Mouse (Mus musculus) MEL (cell line): Measurements from ENCODE around the gene Fam69a. TPM values are rescaled to one million over a fixed set of nuclear protein-coding genes. Genes with fewer than 3 reads are reported as not detected.

ENCODE experiments used
- DNase-seq: peaks from one replicate; pipeline ENCODE4 v3.0.0; 2011; ENCODE audit warnings: low read depth, low spot score
- H3K27ac ChIP-seq: 2 replicates; pipeline ENCODE4 v1.5.1; 2012; ENCODE audit warnings: low read depth, mild to moderate bottlenecking, control low read depth, low read length, moderate library complexity; ENCODE audit not compliant: control insufficient read depth
- H3K27me3 ChIP-seq, 2 experiments: fragments of 150-350 bp in 1 of 2; sonication (generic) in 1 of 2; 2 replicates each; pipeline ENCODE4 v1.6.1; 2012; ENCODE audit warnings: low read length in 2 of 2, mild to moderate bottlenecking in 2 of 2, improper control_type of control experiment in 1 of 2, moderate library complexity in 1 of 2; ENCODE audit not compliant: insufficient read depth in 2 of 2, control insufficient read depth in 1 of 2
- H3K36me3 ChIP-seq, 2 experiments: 2 replicates each; pipeline ENCODE4 v1.6.1; 2012 to 2014; ENCODE audit warnings: low read length in 2 of 2, improper control_type of control experiment in 1 of 2, inconsistent platforms in 1 of 2, mild to moderate bottlenecking in 1 of 2; ENCODE audit not compliant: insufficient read depth in 2 of 2, control insufficient read depth in 1 of 2
- H3K4me1 ChIP-seq, 2 experiments: fragments of 150-350 bp in 1 of 2; sonication (generic) in 1 of 2; 2 replicates each; pipeline ENCODE4 v1.6.1; 2012; ENCODE audit warnings: low read length in 2 of 2, improper control_type of control experiment in 1 of 2, mild to moderate bottlenecking in 1 of 2; ENCODE audit not compliant: insufficient read depth in 2 of 2, control insufficient read depth in 1 of 2
- H3K4me3 ChIP-seq, 2 experiments: fragments of 150-350 bp in 1 of 2; sonication (generic) in 1 of 2; 2 replicates each; pipeline ENCODE4 v1.5.1; 2012; ENCODE audit warnings: low read depth in 2 of 2, low read length in 2 of 2, mild to moderate bottlenecking in 2 of 2, moderate library complexity in 2 of 2, control low read depth in 1 of 2, improper control_type of control experiment in 1 of 2; ENCODE audit not compliant: control insufficient read depth in 1 of 2, insufficient read depth in 1 of 2
- H3K79me2 ChIP-seq: 2 replicates; pipeline ENCODE4 v1.6.1; 2012; ENCODE audit warnings: mild to moderate bottlenecking, low read length, moderate library complexity; ENCODE audit not compliant: control insufficient read depth, poor library complexity, insufficient read depth
- H3K9ac ChIP-seq: 2 replicates; pipeline ENCODE4 v1.6.1; 2012; ENCODE audit warnings: low read depth, mild to moderate bottlenecking, control low read depth, low read length, moderate library complexity; ENCODE audit not compliant: control insufficient read depth, poor library complexity, severe bottlenecking
- H3K9me3 ChIP-seq: fragments of 150-350 bp; sonication (generic); replicated peaks from 2 replicates; pipeline ENCODE4 v1.6.1; 2012; ENCODE audit warnings: mild to moderate bottlenecking, low read length, improper control_type of control experiment, moderate library complexity; ENCODE audit not compliant: insufficient read depth
- CHD1 ChIP-seq: IDR thresholded peaks from 2 replicates; pipeline ENCODE4 v1.6.1; 2012; ENCODE audit warnings: low read depth, mild to moderate bottlenecking, inconsistent platforms, low read length, improper control_type of control experiment
- CTCF ChIP-seq, 3 experiments: IDR thresholded peaks in 2 of 3; conservative IDR thresholded peaks in 1 of 3; 2 replicates each; pipeline ENCODE4 v1.5.1; 2011 to 2012; ENCODE audit warnings: low read length in 3 of 3, low read depth in 2 of 3, mild to moderate bottlenecking in 2 of 3, improper control_type of control experiment in 1 of 3, inconsistent platforms in 1 of 3, mixed read lengths in 1 of 3, moderate library complexity in 1 of 3; ENCODE audit not compliant: control insufficient read depth in 1 of 3, insufficient read depth in 1 of 3, poor library complexity in 1 of 3, severe bottlenecking in 1 of 3
- E2F4 ChIP-seq: IDR thresholded peaks from 2 replicates; pipeline ENCODE4 v1.6.1; 2011; ENCODE audit warnings: low read depth, low read length, improper control_type of control experiment, borderline replicate concordance
- ETS1 ChIP-seq: IDR thresholded peaks from 2 replicates; pipeline ENCODE4 v1.6.1; 2012; ENCODE audit warnings: low read depth, mild to moderate bottlenecking, inconsistent platforms, low read length, improper control_type of control experiment, moderate library complexity
- KAT2A ChIP-seq: conservative IDR thresholded peaks from 2 replicates; pipeline ENCODE4 v1.6.1; 2012; ENCODE audit warnings: low read depth, low read length, improper control_type of control experiment, inconsistent platforms
- MAX ChIP-seq: IDR thresholded peaks from 2 replicates; pipeline ENCODE4 v1.6.1; 2011; ENCODE audit warnings: low read length, improper control_type of control experiment
- MEF2A ChIP-seq: IDR thresholded peaks from 2 replicates; pipeline ENCODE4 v1.6.1; 2014; ENCODE audit warnings: low read depth, mild to moderate bottlenecking, inconsistent platforms, low read length, improper control_type of control experiment; ENCODE audit not compliant: poor library complexity, insufficient replicate concordance, severe bottlenecking; ENCODE audit errors: extremely low read depth
- MYC ChIP-seq: IDR thresholded peaks from 2 replicates; pipeline ENCODE4 v1.6.1; 2011; ENCODE audit warnings: low read depth, mild to moderate bottlenecking, low read length, improper control_type of control experiment, moderate library complexity
- POLR2A ChIP-seq, 2 experiments: IDR thresholded peaks; 2 replicates each; pipeline ENCODE4 v1.6.1; 2011 to 2012; ENCODE audit warnings: low read length in 2 of 2, mild to moderate bottlenecking in 2 of 2, control low read depth in 1 of 2, improper control_type of control experiment in 1 of 2, low read depth in 1 of 2, moderate library complexity in 1 of 2; ENCODE audit not compliant: control insufficient read depth in 1 of 2, insufficient read depth in 1 of 2, poor library complexity in 1 of 2
- POLR2AphosphoS5 ChIP-seq: IDR thresholded peaks from 2 replicates; pipeline ENCODE4 v1.6.1; 2012; ENCODE audit warnings: low read depth, borderline replicate concordance, mild to moderate bottlenecking, inconsistent platforms, low read length, moderate library complexity, mixed read lengths
- RAD21 ChIP-seq: IDR thresholded peaks from 2 replicates; pipeline ENCODE4 v1.6.1; 2011; ENCODE audit warnings: mild to moderate bottlenecking, low read depth, low read length, improper control_type of control experiment
- SIN3A ChIP-seq: IDR thresholded peaks from 2 replicates; pipeline ENCODE4 v1.6.1; 2012; ENCODE audit warnings: low read length, improper control_type of control experiment, inconsistent platforms
- TBP ChIP-seq: IDR thresholded peaks from 2 replicates; pipeline ENCODE4 v1.8.0; 2011; ENCODE audit warnings: low read depth, low read length, improper control_type of control experiment
- USF1 ChIP-seq: IDR thresholded peaks from 2 replicates; pipeline ENCODE4 v1.6.1; 2014; ENCODE audit warnings: low read depth, mild to moderate bottlenecking, inconsistent platforms, low read length, improper control_type of control experiment, moderate library complexity
- ZNF384 ChIP-seq: IDR thresholded peaks from 2 replicates; pipeline ENCODE4 v1.6.1; 2012; ENCODE audit warnings: low read depth, mild to moderate bottlenecking, inconsistent platforms, low read length, improper control_type of control experiment
- polyA plus RNA-seq, 2 experiments: library from polyadenylated mRNA; stranded (reverse) in 1 of 2; unstranded in 1 of 2; fragments of >175 nt in 1 of 2; fragments of >200 nt in 1 of 2; gene quantifications; 2 replicates each; pipeline versions ENCODE4 v1.2.1 to v1.2.4; 2012; ENCODE audit warnings: low replicate concordance in 2 of 2, low read depth in 1 of 2; ENCODE audit not compliant: insufficient read length in 2 of 2, insufficient read depth in 1 of 2, missing spikeins in 1 of 2
- total RNA-seq: library from RNA; depleted of rRNA; stranded (reverse); fragments of 300-350 nt; gene quantifications from 2 replicates; pipeline ENCODE4 v1.2.3, GENCODE M21; 2012

The Fam69a gene
- total and polyA plus RNA-seq, 3 experiments, result 8.5 to 10.6 TPM; not detected in 1

- Histone ChIP-seq H3K9ac (no peak overlapping the region), H3K9me3 (no peaks in the 10 kb centered on the region), H3K4me3 (no peak overlapping the region), H3K4me1 (peaks cover 5 to 14% of the 10 kb centered on the region in 2 experiments), H3K79me2 (no peaks in the 10 kb centered on the region), H3K27ac (no peak overlapping the region), H3K27me3 (no peaks in the 10 kb centered on the region), H3K36me3 (peaks cover 0 to 24% of the 10 kb centered on the region in 2 experiments; a peak in 2 of 4 replicates)
- TF ChIP-seq CTCF (IDR thresholded peaks at IDR 0.05 in 2 of 3, conservative IDR thresholded peaks at IDR 0.05 in 1 of 3; ENCODE audit: control insufficient read depth in 1 of 3, insufficient read depth in 1 of 3, low read depth in 2 of 3, low read length in 3 of 3, poor library complexity in 1 of 3, severe bottlenecking in 1 of 3) (peak in 2 of 3 experiments; percentile 31 to 44; a peak in 4 of 6 replicates), RAD21 (peak; percentile 26), SIN3A (no peak)
- DNase-seq, result no peak
These were observed 109.8 kb downstream of the Fam69a start for GRCm38 (mm10) chr5:107877053-107877452.

DNA sequence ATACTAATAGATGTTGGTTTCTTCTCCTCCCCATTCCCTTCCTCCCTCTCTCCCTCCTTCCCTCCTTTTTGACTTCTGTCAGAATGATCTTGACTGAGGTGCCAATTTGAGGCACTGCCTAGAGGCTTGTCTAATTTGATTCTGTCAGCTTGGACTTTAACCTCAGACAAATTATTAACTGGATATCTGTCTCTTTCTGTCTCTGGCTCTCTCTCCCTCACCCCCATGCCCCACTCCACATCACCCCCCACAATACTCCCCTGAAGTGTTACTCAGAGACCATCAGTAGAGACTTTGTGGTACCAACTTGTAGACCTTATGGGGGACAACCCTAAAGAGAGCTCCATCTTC lies 111.6 kb downstream of the Fam69a start:
- Histone ChIP-seq H3K27ac (no peak overlapping the region), H3K4me3 (no peak overlapping the region), H3K79me2 (no peaks in the 10 kb centered on the region), H3K9ac (no peak overlapping the region), H3K9me3 (no peaks in the 10 kb centered on the region), H3K27me3 (no peaks in the 10 kb centered on the region), H3K36me3 (peaks cover 0 to 24% of the 10 kb centered on the region in 2 experiments; a peak in 2 of 4 replicates), H3K4me1 (peaks cover 5 to 14% of the 10 kb centered on the region in 2 experiments)
- DNase-seq, result no peak
- TF ChIP-seq MYC (no peak), USF1 (no peak), POLR2AphosphoS5 (no peak), MAX (no peak), E2F4 (no peak), KAT2A (no peak), POLR2A (IDR thresholded peaks at IDR 0.05; ENCODE audit: control insufficient read depth in 1 of 2, insufficient read depth in 1 of 2, low read depth in 1 of 2, low read length in 2 of 2, poor library complexity in 1 of 2) (no peak), CHD1 (no peak), MEF2A (no peak)

GRCm38 (mm10) chr5:107874561-107875260 lies 112.2 kb downstream of the Fam69a start, which contains the start of gene Evi5:
Gene Evi5 (minus strand): TSS chr5:107875107.
- peak; percentile 78 for DNase-seq
- Histone ChIP-seq H3K4me3 (peak within 1 kb of the TSS; percentile 10 to 22; a peak in 3 of 4 replicates), H3K4me1 (peaks cover 7 to 17% of the 10 kb centered on the region in 2 experiments), H3K79me2 (no peaks in the 10 kb centered on the region), H3K27me3 (no peaks in the 10 kb centered on the region), H3K9me3 (no peaks in the 10 kb centered on the region), H3K27ac (peak within 1 kb of the TSS; percentile 94), H3K9ac (peak within 1 kb of the TSS; percentile 36), H3K36me3 (peaks cover 0 to 30% of the 10 kb centered on the region in 2 experiments; a peak in 2 of 4 replicates)
- TF ChIP-seq ZNF384, result peak; percentile 30
- peak; percentile 64 for TF ChIP-seq SIN3A
- TF ChIP-seq ETS1, result peak; percentile 72
- TF ChIP-seq TBP, result no peak
